Mouse (Mus musculus): ENCODE results near the gene Alpk1. TPM values are rescaled to one million over a fixed set of nuclear protein-coding genes. Genes with fewer than 3 reads are reported as not detected.

The Alpk1 gene
- polyA plus RNA-seq, 1 experiment from 2014 or later = 0.87 TPM

DNA sequence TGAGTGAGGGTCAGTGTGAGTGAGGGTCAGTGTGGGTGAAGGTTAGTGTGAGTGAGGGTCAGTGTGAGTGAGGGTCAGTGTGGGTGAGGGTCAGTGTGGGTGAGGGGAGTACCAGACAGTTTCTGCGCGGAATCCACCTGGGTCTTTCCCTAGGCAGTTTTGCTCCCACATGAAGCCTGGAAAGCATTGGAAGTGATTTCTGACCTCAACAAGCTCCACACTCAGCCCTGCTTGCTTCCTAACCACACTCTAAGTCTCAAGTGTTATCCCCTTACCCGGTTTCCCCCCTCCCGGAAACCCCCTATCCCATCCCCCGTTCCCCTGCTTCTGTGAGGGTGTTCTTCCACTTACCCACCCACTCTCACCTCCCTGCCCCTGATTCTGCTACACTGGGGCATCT lies 81.7 kb downstream of the Alpk1 start:
- no peaks in the 10 kb centered on the region for H3K36me3 ChIP-seq (replicated peaks)
- H3K27ac ChIP-seq = peak overlapping the region; percentile 48; the same call in 1 of the 2 replicates
- DNase-seq (ENCODE audit: extremely low spot score, low spot score) = no peak
- H3K4me3 ChIP-seq = no peak overlapping the region
- peaks cover 60% of the 10 kb centered on the region for H3K4me1 ChIP-seq
- H3K9me3 ChIP-seq = no peaks in the 10 kb centered on the region
- H3K27me3 ChIP-seq (ENCODE audit: poor library complexity, severe bottlenecking) = peaks cover 100% of the 10 kb centered on the region
- WGBS = 81% methylated on average over 5 of the region's 5 CpGs

DNA sequence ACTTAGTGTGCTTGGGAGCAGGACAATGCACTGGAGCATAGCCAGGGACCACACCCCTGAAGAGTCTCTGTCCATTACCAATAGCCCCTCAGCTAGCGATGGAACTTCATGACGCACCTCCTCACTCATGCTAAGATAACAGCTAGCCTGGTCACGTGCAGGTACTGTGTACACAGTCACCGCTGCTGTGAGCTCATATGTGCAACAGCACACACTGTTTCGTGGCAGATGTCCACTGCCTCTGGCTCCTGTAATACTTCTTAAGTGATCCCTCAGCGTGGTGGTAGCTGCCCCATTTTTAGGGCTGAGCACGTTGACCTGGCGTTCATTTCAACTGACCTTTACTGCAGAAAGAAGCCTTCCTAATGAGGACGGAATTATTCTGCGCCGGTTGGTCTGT lies 83.8 kb downstream of the Alpk1 start:
- H3K36me3 ChIP-seq (replicated peaks) = no peaks in the 10 kb centered on the region
- H3K9me3 ChIP-seq = no peaks in the 10 kb centered on the region
- peaks cover 59% of the 10 kb centered on the region for H3K4me1 ChIP-seq
- peaks cover 100% of the 10 kb centered on the region for H3K27me3 ChIP-seq (ENCODE audit: poor library complexity, severe bottlenecking)
- WGBS = 67% methylated on average over 11 of the region's 11 CpGs
- H3K4me3 ChIP-seq = no peak overlapping the region
- H3K27ac ChIP-seq = peak overlapping the region; percentile 93
- DNase-seq (ENCODE audit: extremely low spot score, low spot score) = no peak

DNA sequence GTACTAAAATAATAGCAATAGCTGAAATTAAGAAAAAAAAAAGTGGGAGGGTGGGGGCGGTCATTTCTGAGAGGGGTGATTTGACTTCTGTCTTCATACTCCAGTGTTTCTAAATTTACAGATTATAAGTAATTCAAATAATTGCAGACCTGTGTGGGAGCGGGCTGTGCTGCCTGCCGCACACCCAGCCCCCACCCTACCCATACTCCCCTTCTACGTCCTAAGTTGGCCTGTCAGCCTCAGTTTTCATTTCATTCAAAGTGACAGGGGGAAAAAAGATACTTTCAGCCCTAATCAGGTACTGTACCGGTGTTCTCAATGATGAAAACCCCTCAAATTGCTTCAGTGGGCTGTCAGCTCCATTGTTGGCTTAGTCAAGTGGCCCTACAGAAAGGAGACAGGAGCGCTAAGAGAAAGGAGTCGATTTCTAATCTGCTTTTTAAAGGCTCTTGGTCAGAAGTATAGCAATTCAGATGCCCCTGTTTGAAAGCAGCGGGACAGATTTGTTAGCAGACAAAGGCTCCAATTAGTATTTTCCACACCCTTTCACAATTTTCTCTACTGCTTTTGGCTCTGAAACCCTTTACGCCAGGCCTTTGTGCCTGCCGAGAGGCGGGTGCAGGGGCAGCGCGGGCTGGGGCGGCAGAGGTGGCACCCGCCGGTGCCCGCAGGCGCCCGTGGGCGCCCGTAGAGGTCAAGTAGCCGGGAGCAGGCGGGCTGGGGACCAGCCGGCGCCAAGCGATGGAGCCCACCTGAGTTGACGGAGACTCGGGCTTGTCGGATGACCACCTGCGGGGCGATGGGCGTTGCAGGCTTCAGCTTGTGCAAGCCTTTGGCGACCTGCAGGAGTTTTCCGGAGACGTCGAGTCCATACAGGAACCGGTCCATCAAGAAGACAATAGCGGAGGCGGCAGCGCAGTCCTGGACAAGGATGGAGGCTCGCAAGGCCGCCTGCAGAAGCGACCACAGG lies 85.2 kb downstream of the Alpk1 start:
- Histone ChIP-seq H3K9me3 (no peaks in the 10 kb centered on the region), H3K36me3 (replicated peaks) (no peaks in the 10 kb centered on the region), H3K4me1 (peaks cover 50% of the 10 kb centered on the region), H3K27ac (peak overlapping the region; percentile 93), H3K27me3 (ENCODE audit: poor library complexity, severe bottlenecking) (peaks cover 100% of the 10 kb centered on the region), H3K4me3 (peak overlapping the region; percentile 51)
- 4% methylated on average over 43 of the region's 43 CpGs for WGBS
- peak; percentile 76 for DNase-seq (ENCODE audit: extremely low spot score, low spot score)

DNA sequence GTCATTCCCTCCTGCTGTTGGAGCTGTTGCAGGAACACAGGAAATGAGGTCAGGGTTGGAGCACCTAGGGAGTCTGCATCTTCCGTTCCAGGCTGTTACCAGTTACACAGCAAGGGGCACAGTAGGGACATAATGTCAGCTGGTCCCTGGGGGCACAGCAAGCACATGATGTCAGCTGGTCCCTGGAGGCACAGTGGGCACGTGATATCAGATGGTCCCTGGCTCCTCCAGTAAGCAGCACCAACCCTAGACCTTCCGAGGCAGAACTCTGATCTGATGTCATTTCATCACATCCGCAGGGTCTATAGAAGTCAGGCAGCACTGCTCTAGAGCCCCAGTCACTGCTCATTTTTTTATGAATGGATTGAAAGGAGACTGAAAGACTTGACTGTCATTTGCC lies 89.1 kb downstream of the Alpk1 start:
- DNase-seq (ENCODE audit: extremely low spot score, low spot score) = no peak
- peaks cover 84% of the 10 kb centered on the region for H3K27me3 ChIP-seq (ENCODE audit: poor library complexity, severe bottlenecking)
- no peak overlapping the region for H3K4me3 ChIP-seq
- H3K9me3 ChIP-seq = no peaks in the 10 kb centered on the region
- H3K27ac ChIP-seq = no peak overlapping the region
- peaks cover 30% of the 10 kb centered on the region for H3K4me1 ChIP-seq
- no peaks in the 10 kb centered on the region for H3K36me3 ChIP-seq (replicated peaks)
- WGBS = 89% methylated on average over 4 of the region's 4 CpGs

DNA sequence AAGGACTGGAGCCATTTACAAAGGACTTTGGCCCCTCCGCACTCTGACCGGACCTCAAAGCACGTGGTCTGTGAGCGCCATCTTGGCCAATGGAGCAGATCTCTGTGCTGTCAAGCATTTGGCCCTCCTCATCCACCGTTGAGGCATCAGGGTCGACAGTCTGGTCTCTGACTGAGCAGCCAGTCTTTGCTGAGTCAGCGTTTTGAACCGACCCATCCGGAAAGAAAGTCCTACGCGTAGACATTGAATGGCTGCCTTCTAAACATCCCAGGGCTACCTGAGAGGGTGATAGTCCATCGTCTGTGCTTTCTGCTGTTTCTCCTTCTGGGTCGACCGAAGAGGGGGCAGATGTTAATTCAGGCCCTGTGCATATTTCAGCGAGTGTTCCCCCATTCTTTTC lies 100.6 kb downstream of the Alpk1 start:
- DNase-seq (ENCODE audit: extremely low spot score, low spot score) = no peak
- 92% methylated on average over 15 of the region's 15 CpGs for WGBS
- peaks cover 14% of the 10 kb centered on the region for H3K27me3 ChIP-seq (ENCODE audit: poor library complexity, severe bottlenecking)
- H3K4me1 ChIP-seq = no peaks in the 10 kb centered on the region
- H3K27ac ChIP-seq = no peak overlapping the region
- no peaks in the 10 kb centered on the region for H3K36me3 ChIP-seq (replicated peaks)
- no peaks in the 10 kb centered on the region for H3K9me3 ChIP-seq
- no peak overlapping the region for H3K4me3 ChIP-seq

DNA sequence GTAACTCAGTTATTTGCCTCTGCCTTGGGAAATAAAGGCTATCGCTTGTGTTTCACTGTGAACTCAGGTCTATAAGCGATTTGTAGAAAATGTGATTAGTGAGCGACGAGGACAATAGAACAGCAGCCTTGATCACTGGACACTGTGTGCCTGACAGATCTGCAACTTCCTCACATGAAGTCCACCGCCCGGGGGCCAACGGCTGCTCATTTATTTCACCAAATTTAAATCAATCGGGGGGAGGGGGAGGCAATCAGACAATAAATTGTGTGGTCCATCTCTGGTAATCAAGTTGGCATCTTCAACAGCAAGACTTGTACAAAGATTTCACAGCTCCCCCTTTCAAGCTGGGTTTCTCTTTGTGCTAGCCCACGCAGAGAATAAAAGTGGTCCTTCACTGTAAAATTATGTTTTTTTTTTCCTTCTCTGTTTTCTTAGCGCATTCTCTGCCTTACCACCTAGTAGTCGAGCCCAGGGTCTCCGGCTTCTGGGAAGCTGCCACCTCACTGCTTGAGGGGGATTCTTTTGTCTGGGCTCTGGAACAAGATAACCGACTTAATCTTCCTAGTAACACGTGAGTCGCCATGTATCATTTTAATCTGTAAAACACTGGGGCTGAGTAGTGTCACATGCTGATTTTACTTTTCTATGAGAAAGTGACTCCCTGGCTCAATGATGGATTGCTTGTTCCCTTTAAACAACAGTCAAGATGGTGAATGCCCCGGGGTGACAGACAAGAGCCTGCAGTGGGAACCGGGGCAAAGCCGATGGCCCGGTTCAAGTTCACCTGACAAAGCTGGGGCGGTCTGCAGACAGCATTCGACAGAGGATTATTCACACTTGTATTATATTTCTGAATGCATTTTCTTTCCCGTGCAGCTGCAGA lies 118.4 kb downstream of the Alpk1 start:
- no peak overlapping the region; the same call in 1 of the 2 replicates for H3K4me3 ChIP-seq
- 58% methylated on average over 22 of the region's 22 CpGs for WGBS
- peaks cover 54% of the 10 kb centered on the region for H3K27me3 ChIP-seq (ENCODE audit: poor library complexity, severe bottlenecking)
- H3K36me3 ChIP-seq (replicated peaks) = no peaks in the 10 kb centered on the region
- H3K27ac ChIP-seq = peak overlapping the region; percentile 66
- DNase-seq (ENCODE audit: extremely low spot score, low spot score) = no peak
- no peaks in the 10 kb centered on the region for H3K9me3 ChIP-seq
- H3K4me1 ChIP-seq = peaks cover 29% of the 10 kb centered on the region

DNA sequence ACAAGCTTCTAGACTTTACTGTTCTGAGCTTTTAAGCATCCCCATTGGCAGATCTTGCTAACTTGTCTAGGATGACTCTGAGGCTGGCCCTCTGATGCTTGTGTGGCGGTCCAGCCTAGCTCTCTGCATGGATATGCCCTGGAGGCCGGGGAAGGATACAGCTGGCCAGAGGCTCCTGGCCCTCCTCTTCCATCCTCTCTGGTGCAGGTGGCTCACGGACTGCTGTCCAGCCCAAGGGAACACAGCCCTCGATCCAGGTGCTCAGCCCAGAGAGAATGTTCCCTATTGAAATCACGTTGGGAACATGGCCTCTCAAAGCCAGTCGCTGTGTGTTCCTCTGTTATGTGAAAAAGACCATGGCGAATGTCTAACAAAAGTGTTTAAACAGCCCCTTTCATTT lies 119.6 kb downstream of the Alpk1 start:
- Histone ChIP-seq H3K36me3 (replicated peaks) (no peaks in the 10 kb centered on the region), H3K27ac (0 out of 2 replicates have a peak overlapping the region, but pooled peaks have one; percentile 30), H3K27me3 (ENCODE audit: poor library complexity, severe bottlenecking) (peaks cover 54% of the 10 kb centered on the region), H3K4me1 (peaks cover 29% of the 10 kb centered on the region), H3K4me3 (no peak overlapping the region), H3K9me3 (no peaks in the 10 kb centered on the region)
- no peak for DNase-seq (ENCODE audit: extremely low spot score, low spot score)
- 75% methylated on average over 7 of the region's 7 CpGs for WGBS

DNA sequence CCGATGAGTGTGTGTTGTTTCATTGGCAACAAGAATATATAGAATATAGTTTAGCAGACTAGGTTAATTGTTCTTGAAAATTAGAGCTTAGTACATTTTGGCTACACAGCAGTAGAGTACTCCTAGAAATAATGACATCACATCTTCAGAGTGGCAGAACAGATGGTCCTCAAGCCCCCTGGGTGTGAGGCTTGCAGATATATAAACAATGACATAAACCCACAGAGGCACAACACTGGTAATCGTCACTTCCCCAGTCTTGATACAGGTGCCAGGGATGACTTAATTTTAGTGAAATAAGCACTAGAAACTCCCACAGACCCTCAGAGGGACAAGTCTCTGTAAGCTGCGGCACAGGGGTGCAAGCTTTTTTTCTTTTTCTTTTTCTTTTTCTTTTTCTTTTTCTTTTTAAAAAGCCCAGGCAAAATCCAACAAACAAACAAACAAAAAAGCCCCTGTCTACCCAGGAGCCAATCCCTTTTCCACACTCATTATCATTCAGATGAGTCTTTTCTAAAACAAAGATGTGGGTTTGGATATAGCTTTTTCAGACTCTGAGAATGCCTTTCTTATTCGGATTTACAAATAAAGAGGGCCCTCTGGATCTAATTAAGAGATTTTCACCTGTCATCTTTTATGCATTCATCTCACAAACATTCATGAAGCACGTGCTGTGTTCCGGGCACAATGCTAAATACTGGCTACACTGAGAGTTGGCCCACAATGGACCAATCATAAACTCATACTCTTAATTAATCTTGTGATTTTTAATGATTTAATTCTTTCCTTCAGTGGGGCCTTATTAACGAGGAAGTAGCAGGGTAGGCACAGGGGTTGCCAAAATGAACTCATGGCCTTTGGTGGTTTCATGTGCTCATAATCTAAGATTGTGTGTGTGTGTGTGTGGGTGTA lies 128.3 kb downstream of the Alpk1 start:
- 45% methylated on average over 7 of the region's 7 CpGs for WGBS
- Histone ChIP-seq H3K36me3 (replicated peaks) (no peaks in the 10 kb centered on the region), H3K4me3 (no peak overlapping the region), H3K9me3 (no peaks in the 10 kb centered on the region), H3K4me1 (peaks cover 20% of the 10 kb centered on the region), H3K27ac (peak overlapping the region; percentile 69; the same call in 1 of the 2 replicates), H3K27me3 (ENCODE audit: poor library complexity, severe bottlenecking) (peaks cover 63% of the 10 kb centered on the region)
- DNase-seq (ENCODE audit: extremely low spot score, low spot score) = no peak

DNA sequence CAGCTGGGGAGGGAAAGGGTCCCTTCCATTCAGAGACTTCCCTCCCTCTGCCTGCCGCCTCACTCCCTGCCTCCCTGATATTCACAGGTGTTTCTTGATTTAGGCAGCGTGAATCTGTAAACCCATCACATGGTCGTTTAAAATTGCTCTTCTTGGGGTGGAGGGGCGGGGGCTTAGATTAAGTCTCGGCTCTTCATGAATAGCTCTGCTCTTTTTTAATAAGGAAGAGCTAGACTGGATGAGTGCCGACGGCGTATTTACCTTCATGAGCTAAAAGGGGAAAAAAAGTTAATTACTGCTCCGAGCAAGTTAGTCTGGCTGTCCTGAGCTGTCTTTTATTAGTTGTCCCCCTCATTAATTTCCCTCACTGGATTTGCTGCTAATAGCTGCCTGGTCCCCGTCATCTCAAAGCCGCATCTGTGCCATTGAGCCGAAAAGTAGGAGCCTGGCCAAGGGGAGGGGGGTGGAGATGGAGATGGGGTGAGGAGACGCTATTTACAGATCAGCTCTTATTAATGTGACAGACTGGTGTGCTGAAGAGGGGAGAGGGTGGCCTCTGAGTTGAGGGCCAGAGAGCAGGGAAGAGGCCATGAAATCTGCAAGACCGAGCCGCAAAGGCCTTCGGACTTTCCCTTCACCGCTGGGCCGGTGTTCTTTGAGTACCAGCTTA lies 134.0 kb downstream of the Alpk1 start:
- Histone ChIP-seq H3K9me3 (no peaks in the 10 kb centered on the region), H3K27ac (peak overlapping the region; percentile 31; the same call in 1 of the 2 replicates), H3K4me3 (peak overlapping the region; percentile 8; the same call in 1 of the 2 replicates), H3K4me1 (peaks cover 54% of the 10 kb centered on the region), H3K36me3 (replicated peaks) (no peaks in the 10 kb centered on the region), H3K27me3 (ENCODE audit: poor library complexity, severe bottlenecking) (peaks cover 98% of the 10 kb centered on the region)
- 33% methylated on average over 18 of the region's 18 CpGs for WGBS
- DNase-seq (ENCODE audit: extremely low spot score, low spot score) = peak; percentile 64

DNA sequence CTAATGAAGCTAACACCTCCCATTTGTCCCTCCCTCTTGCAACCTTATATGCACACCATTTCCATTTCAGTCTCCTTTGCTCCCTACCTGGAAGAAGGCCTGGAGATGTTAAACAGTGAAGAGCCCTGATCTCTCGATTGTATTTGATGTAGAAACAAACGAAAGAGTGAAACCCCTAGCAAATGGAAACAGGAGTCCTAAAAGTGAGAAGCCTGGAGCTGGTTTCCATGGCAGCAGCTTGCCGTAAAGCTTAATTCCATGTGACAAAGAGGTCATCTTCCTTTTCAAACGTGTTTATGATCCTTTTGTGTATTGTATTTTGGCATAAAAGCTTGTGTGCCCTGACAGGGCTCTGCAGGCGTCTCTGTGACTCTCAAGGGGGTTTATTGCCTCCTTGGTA lies 138.1 kb downstream of the Alpk1 start:
- H3K4me3 ChIP-seq = no peak overlapping the region
- no peak for DNase-seq (ENCODE audit: extremely low spot score, low spot score)
- peaks cover 80% of the 10 kb centered on the region for H3K4me1 ChIP-seq
- no peaks in the 10 kb centered on the region for H3K36me3 ChIP-seq (replicated peaks)
- H3K27me3 ChIP-seq (ENCODE audit: poor library complexity, severe bottlenecking) = peaks cover 100% of the 10 kb centered on the region
- 10% methylated on average over 5 of the region's 5 CpGs for WGBS
- no peaks in the 10 kb centered on the region for H3K9me3 ChIP-seq
- peak overlapping the region; percentile 9; the same call in 1 of the 2 replicates for H3K27ac ChIP-seq

DNA sequence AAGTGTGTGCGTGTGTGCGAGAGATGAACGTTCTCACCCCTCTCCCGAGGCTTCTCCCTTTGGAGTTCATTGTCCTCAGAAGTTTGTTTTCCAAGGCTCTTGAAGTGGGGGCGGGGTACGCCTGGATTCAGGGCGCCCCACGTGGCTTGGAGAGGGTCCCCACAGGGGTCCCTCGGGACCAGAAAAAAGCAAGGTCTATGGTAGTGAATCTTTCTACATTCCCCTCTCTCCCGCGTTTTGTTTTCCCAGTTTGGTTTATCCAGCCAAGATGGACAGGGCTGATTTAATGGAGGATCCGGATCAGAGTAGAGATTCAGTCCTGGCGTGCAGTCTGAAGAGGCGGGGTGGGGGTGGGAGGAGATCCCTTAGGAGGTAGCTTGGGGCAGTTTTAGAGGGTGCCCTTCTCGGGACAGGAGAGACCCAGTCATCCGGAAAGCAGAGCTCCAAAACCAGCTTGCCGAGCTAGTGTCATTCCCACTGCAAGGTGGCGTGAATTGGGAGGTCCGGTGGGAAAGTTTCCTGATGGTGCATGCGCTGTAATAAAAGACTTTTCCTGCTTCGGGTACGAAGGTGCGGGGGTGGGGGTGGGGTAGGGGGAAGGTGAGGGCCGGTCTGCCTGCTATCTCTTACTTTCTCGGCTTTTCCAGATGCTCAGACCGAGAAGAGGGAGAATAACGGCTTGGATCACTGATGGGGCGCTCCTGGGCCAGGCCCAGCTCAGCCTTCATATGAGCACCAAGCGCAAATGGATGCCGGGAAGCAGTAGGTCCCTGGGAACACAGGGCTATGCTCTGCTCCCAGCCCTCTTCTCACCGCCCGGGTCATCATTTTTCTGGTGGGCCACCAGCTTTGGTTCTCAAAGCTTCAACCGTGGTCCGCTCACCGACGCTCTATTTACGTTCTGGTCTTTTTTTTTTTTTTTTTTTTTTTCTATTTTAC lies 139.3 kb downstream of the Alpk1 start:
- peak; percentile 53 for DNase-seq (ENCODE audit: extremely low spot score, low spot score)
- H3K27ac ChIP-seq = peak overlapping the region; percentile 83
- WGBS = 1% methylated on average over 37 of the region's 37 CpGs
- H3K4me3 ChIP-seq = peak overlapping the region; percentile 43
- H3K4me1 ChIP-seq = peaks cover 69% of the 10 kb centered on the region
- peaks cover 100% of the 10 kb centered on the region for H3K27me3 ChIP-seq (ENCODE audit: poor library complexity, severe bottlenecking)
- no peaks in the 10 kb centered on the region for H3K36me3 ChIP-seq (replicated peaks)
- H3K9me3 ChIP-seq = no peaks in the 10 kb centered on the region

All from forebrain, embryonic 10.5 days (tissue).